Mouse (Mus musculus): ENCODE data around the gene Rmnd5b.

- TF ChIP-seq EP300 (IDR thresholded peaks at IDR 0.05; ENCODE audit: low read length) (no peak), TCF12 (IDR thresholded peaks at IDR 0.05; ENCODE audit: low read depth, low read length) (no peak), POLR2A (IDR thresholded peaks at IDR 0.05; ENCODE audit: low read depth, low read length) (no peak), KAT2A (IDR thresholded peaks at IDR 0.05; ENCODE audit: insufficient replicate concordance, low read length) (no peak), ETS1 (conservative IDR thresholded peaks at IDR 0.05; ENCODE audit: low read depth, low read length) (no peak), CTCF (conservative IDR thresholded peaks at IDR 0.05 in 1 of 2, IDR thresholded peaks at IDR 0.05 in 1 of 2; ENCODE audit: low read depth in 2 of 2, low read length in 2 of 2) (no peak), MAFK (IDR thresholded peaks at IDR 0.05; ENCODE audit: insufficient replicate concordance, low read length) (no peak), MAX (IDR thresholded peaks at IDR 0.05; ENCODE audit: low read length) (no peak), BHLHE40 (IDR thresholded peaks at IDR 0.05; ENCODE audit: low read depth, low read length) (no peak), HCFC1 (IDR thresholded peaks at IDR 0.05; ENCODE audit: low read depth, low read length) (no peak), UBTF (IDR thresholded peaks at IDR 0.05; ENCODE audit: low read depth, low read length) (no peak), NELFE (IDR thresholded peaks at IDR 0.05; ENCODE audit: low read depth, low read length) (no peak), USF1 (IDR thresholded peaks at IDR 0.05; ENCODE audit: low read depth, low read length) (no peak)
Measured at GRCm38 (mm10) chr11:51640748-51641147, 5.1 kb upstream of the Rmnd5b start.

Data from CH12.LX (cell line).